Mouse (Mus musculus) frontal cortex, adult (tissue): ENCODE results near the gene Shq1.
A peak's percentile ranks its signal among the peaks of the same experiment; 100 is the strongest.

ENCODE experiments used
- ATAC-seq: cut with Nextera tagmentation; 2 replicates; pipeline ENCODE4 v1.9.2; 2017; ENCODE audit warnings: mild to moderate bottlenecking, moderate library complexity, mixed read lengths; ENCODE audit not compliant: low TSS enrichment

Shq1 gene

DNA sequence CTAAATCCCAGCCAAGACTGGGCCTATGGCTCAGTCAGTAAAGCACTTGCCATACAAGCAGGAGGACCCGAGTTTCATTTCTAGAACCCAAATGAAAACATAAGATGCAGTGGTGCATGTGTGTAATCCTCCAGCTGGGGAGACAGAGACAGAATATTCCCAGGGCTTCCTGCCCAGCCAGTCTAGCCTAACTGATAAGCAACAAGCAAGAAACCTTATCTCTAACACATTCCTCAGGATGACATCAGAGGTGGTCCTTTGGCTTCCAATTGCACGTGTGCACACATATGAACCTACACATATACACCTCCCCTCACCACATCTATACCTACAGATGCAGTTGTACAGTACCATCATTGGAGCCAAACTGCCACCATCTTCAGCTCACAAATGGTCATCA lies 2.1 kb downstream of the Shq1 start:
- no peak for ATAC-seq

DNA sequence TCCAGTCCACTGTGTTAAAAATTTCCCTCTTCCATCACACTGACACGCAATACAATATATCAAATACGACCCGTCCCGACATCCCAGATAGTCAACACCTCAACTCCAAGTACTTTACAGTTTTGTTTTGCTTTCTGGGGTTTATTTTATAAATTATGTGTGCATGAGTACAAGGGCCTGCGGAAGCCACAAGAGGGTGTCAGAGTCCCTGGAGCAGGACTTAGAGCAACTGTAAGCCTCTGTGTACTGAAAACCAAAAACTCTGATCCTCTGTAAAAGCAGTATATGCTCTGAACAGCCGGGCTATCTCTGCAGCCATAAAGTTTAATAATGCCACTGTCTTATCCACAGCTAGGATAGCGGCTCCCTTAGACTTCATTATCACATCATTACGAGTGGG lies 3.3 kb downstream of the Shq1 start:
- no peak for ATAC-seq

DNA sequence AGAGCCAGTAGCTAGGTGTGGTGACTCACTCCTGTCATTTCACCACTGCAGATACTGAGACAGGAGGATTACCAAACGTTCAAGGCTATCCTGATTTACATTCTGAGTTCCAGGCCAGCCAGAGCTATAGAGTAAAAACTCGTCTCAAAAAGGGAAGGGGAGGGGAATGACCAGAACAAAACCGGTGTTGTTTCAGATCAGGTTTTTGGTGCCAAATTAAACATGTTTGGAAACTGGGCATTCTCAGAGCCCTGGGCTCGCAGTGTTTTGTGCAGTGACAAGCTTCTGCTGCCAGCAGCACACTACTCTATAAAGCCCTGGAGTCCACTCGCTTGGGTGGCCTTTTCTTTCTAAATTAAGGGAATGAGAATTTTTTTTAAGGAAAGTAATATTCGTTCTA lies 8.7 kb downstream of the Shq1 start:
- no peak for ATAC-seq

DNA sequence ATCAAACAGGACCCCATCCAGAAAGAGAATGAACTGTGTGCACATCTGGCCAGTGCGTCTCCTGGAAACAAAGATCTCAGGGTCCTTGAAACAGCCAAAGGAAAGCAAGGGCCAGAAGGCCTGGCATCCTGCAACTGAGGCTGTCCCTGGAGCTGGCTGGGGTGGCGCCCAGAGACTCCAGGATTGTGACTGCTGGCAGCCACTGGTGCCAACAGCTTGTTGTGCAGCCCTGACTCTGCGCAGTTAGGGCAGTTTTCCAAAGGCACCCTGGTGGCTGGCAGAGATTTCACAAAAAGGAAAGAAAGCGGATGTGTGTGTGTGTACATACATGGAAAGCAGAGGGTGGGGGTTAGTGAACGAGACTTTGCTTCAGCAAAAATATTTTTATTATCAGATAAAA lies 10.6 kb downstream of the Shq1 start:
- peak; percentile 52 for ATAC-seq

DNA sequence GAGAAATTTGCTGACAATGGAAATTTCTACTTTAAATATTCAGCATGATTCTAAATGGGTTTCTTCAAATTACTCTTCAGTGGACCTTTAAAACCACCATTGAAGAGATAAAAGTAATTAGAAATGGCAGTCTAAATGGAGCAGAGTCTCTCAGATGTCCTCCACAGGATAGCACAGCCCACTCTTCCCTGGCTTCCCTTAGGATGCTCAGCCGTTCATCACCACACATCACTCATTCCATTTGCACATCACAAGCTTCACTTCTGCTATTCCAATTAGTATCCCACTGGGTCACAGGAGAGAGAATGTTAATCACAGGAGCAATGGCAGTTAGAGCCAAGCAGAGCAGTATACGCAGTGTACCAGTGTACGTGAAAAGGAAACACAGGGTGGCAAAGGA lies 18.4 kb downstream of the Shq1 start:
- no peak for ATAC-seq

DNA sequence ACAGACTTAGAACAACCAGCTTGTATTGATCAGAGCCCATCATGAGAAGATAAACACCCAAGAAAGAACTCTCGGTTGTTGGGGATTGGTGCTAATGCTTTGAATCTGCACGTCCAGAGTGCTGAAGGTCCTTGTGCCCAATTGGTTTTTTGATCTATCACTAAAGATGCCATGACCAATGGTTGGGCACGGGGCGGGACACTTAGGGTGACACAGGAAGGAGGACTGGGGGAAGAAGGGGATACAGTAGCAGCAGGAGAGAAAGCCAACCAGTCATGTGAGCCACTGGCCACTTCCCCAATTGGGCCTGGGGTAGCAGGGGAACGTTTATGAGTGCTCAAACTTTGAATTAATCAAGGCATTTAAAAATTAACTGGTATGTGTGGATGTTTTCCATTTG lies 23.8 kb downstream of the Shq1 start:
- no peak for ATAC-seq

DNA sequence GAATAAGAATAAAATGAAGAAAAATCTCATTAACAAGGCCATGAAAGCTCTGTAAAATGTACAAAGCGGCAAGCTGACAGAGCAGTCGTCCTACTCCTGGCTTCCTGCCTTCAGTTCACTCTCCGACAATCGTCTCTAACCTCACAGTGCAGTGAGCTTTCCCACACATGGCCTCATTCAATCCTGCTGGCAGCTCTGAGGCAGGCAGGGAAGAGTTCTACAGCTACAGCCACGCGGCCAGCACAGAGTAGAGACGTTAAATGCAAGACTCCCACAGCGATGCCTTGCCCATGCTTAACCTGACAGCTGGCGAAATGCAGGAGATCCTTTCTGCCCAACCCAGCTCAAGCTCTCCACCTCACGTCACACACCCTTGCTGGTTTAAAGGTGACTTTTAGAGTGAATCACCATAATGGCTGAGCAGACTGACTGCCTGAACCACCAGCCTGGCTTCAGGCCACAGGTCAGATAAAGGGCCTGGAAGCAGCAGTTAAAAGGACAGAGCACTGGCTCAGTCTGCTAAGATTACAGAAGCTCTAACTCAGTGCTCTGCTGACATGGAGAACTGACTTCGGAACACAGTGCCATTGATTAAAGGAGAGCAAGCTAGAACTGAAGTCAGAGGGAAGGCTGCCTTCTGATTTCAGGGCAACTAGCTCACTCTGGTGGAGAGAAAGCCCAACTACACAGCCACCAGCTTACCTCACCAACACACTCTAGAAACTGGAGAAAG lies 25.3 kb downstream of the Shq1 start:
- peak; percentile 97 for ATAC-seq

DNA sequence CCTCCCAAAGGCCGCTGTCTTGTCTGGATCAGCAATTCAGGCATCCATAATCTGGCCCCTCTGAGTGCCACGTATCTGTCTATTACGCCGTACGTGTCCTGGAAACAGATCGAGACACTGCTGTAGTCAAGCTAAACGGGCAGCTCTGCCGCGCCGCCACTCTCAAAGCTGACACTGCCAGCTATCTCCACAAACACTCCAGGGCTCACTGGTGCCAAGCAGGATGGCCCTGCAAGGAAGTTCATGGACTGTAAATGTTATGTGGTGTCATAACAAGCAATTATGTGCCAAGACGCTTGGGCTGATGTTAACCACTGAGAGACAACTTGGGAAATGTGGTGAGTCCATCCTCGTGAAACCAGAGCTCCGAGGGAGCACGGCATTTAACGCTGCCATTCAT lies 26.3 kb downstream of the Shq1 start:
- ATAC-seq = no peak

DNA sequence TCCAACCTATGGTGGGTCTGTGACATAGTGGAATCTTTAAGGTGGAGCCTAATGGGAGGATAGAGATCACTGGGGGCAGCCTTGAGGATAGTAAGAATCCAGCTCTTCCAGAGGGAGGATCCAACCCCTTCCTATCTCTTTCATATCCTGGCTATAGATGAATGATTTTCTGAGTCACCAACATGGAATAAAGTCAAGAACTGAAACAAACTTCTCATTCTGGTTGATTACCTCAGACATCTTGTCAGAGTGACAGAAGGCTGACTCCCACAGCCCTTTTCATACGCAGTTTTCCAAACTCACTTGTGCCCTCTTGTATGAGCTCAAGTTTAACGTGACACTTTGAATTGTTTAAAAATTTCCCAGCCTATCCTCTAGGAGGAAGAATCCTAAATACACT lies 28.2 kb downstream of the Shq1 start:
- no peak for ATAC-seq

DNA sequence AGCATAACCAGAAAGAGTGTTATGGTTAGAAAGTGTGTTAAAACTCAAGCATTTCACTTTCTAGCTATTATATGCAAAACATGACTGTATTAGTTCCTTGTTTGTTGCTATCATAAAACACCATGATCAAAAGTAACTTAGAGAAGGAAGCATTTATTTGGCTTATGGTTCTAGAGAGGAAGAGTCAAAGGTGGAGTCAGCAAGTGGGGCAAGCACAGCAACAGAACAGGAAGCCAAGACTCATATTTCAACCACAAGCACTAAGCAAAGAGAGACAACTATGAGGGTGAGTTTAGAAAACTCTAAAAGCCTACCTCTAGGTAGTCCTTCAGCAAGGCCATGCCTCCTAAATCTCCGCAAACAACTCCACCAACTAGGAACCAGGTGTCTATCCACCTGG lies 30.4 kb downstream of the Shq1 start:
- no peak for ATAC-seq

DNA sequence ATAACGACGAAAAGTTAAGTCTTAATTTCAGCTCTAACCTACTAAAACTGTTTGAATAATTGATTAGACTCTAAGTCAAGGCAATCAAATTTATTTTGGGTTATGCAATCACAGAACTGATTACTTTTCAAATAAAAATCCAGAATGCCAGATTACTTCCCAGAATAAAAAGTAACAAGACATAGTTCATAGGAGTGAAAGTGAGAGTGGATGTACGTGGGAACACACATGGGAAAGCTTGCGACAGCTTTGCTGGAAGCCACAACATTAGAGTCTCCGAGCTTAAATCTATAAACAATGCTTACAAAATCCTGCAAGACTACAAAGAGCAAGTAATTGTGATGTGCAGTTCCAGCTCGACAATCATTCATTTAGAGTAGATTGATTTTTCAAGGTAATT lies 41.9 kb downstream of the Shq1 start:
- no peak for ATAC-seq

DNA sequence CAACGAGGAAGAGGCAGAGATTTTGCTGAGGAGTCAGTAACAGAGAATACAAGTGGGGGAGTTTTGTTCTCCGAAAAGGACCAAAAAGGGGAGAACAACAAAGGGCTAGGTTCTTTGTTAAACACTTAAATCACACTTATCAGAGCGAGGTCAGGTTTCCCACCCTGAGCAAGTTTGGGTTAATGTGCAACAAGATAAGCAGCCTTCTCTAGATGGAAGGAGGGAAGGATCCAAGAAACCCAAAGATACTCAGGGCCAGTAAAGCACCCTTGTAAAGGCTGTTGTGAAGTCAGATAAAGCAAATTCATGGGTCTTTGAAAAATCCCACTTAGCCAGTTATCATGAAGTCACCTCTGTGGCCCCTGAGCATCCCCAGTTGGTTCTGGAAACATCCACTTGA lies 42.7 kb downstream of the Shq1 start:
- ATAC-seq = no peak

DNA sequence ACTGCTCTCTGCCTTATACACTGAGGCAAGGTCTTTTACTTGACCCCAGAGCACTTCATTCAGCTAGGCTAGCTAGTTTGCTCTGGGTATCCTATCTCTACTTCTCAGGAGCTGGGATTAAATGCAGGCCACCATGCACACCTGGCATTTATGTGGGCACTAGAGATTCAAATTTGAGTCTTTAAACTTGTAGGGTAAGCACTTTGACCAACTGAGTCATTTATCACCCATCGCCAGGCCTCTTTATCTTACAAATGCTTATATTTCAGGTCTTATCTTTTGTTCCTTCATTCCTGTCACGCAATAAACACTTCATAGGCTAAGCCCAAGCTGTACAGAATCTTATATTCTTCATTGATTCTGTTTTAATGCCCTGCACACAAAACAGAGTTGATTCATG lies 47.0 kb downstream of the Shq1 start:
- ATAC-seq = no peak

DNA sequence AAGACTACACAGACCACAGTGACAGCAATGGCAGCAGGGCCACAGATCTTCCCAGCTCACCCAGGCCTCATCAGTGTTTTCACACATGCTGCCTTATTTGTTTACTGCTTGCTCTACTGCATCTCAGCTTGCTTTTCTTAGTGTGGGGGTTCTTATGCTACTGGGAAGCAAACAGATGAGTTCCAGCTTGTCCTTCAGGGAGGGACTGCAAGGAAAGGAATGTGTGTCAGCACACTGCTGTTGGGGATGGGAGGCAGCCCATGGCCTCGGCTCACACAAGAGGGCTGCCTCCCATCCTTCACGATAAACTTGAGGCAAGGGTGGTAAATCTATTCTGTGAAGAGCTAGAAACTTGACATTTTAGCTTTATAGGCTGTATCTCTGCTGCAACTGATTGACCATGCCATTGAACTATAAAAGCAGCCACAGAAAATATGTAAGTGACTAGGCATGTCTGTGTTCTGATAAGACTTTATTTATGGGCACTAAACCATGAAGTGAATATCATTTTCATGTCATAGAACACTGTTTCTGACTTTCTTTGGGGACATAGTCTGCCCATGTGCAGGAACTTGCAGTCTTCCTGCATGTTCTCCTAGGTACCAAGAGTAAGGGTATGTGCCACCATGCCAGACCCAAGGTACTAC lies 48.0 kb downstream of the Shq1 start:
- ATAC-seq = no peak

DNA sequence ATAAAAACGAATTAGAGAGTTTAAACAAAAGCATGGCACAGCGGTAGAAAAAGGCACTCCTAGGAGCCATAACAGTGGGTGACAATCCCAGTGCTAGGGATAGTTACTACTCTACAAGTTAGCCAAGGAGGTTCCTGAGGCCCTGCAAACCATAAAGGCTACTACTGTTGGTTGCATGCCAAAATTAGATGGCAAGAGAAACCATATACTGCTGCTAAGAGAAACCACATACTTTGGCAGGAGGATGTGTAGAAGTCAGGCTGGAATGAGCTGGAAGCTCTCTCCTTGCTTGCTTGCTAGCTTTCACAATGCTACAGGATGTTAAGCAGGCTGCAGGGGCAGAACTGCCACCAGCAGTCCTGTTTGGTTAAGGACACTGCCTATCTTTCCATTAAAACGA lies 50.5 kb downstream of the Shq1 start:
- no peak for ATAC-seq

DNA sequence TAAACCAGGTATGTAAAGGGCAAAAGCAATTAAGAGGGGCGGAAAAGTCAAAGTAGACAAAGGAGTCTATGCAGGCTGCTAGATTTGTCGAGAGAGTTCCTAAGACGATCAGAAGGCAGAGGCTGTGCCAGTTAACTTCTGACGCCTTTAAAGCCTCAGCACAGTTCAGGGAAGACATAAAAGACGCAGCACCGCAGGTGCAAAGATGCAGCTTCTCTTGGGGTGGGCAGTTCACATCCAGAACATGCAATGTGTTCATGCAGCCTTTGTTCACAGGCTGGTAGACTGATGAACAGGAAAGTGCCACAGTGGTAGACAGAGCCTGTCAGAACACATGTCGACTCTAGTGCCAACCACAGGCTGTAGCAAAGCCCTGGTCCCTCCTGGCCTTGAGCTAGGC lies 51.6 kb downstream of the Shq1 start:
- no peak for ATAC-seq

DNA sequence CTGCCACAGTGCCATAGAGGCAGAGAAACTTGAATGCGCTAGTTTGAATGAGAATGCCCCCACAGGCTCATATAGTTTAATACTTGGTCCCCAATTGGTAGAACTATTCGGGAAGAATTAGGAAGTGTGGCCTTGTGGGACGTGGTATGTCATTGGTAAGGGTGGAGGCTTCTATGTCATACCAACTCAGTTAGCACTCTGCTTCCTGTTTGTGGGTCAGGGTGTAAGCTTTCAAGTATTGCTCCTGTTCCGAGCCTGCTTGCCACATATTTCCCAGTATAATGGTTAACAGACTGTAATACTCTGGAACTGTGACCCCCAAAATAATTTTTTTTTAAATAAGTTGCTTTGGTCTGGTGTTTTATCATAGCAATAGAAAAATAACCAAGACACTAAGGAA lies 54.8 kb downstream of the Shq1 start:
- ATAC-seq = no peak

DNA sequence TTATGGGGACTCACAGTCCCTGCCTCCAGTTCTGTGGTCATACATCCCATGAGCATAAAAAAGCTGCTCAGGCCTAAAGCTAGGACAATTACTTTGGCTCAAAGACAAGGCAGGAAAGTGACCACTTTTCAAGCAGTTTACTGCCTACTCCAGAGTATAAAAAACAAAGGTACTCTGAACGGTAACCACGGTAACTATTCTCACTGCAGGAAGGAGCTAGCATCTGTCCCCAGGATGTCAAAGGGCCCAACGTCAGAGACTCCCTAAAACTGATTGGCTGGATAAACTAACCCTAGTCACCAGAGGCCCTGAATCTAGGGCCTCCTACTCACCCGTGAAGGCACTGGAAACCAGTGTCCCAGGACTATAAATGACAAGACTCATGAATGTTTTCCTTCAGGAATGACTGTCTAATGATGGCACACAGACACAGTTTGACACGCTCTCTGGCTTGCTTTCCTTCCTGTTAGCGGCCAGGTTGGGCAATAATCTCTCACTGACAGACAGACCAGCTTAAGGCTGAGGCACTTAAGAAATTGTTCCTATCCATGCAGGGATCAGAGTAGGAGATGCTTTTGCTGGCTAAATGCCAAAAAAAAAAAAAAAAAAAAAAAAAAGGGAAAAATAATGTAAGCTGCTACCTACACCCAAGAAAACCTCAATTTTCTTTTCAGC lies 57.2 kb downstream of the Shq1 start:
- no peak for ATAC-seq

DNA sequence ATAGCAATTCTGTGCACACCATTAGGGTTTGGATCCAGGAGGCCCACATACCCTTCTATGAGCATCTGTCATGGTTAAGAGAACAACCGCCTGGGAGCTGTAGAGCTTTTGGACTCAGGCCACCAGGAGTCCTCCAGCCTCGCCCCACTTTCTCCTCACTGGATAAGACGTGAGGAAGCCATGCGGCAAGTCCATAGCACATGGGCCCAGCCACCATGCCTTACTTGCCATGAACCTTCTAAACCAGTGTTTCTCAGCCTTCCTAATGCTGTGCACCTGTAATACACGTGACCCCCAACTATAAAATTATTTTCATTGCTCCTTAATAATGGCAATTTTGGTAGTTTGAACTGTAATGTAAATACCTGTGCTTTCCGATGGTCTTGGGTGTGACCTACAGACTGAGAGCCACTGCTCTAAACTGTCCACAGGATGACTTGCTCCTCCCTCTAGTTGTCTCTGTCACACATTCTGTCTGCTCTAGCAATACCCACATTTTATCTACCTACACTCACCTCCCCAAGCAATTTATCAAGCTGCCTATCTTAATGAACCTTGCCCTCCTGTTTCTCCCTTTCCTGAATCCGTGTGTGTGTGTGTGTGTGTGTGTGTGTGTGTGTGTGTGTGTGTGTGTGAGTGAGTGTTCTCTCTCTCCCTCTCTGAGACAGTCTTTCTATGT lies 59.9 kb downstream of the Shq1 start:
- no peak for ATAC-seq

DNA sequence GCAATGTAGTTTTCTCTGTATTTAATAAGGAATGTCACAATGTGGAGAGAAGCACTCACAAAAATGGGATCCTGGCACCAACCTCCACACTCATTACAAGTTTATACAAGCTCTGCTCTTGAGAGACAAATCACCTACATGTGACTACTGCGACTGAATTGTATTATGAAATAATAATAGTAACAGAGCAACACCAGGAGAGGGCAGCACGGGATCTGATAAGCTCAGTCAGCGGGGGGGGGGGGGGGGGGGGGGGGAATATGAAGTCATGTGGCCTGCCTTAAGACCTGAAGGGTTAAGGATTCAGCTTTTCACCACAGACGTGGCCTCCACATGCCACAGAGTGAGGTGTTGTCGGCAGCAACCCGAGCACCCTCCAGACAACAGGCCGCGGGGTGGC lies 60.8 kb downstream of the Shq1 start:
- no peak for ATAC-seq

DNA sequence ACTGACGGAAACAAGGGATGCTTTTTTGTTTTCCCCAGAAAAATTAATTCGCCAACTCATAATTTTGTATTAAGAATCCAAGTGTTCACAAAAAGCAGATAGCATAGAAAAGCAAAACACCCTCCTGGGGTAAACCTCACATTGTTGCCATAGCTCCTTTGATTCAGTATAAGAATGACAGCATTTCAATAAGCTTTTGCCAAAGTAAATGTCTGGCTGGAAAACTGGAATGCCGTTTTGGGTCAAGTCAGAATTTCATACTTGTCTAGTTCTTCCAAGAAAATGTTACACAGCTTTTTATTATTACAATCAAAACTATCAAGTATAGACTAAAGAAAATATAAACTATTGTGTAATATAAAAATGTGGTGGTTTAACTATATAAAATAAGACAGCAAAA lies 61.7 kb downstream of the Shq1 start:
- ATAC-seq = no peak

DNA sequence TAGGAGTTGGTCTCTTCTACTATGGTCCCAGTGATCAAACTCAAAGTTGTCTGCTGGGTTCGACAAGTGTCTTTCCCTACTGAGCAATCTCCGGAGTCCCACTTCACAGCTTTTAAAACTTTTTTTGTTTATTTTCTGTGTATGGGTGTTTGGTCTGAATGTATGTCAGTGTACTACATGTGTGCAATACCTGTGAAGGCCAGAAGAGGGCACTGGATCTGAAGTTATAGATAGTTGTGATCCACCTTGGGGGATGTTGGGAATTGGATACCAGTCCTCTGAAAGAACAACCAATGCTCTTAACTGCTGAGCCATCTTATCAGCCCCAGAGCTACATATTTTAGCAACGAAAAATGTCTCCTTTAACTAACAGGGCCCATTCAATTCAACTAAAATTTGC lies 62.5 kb downstream of the Shq1 start:
- no peak for ATAC-seq

DNA sequence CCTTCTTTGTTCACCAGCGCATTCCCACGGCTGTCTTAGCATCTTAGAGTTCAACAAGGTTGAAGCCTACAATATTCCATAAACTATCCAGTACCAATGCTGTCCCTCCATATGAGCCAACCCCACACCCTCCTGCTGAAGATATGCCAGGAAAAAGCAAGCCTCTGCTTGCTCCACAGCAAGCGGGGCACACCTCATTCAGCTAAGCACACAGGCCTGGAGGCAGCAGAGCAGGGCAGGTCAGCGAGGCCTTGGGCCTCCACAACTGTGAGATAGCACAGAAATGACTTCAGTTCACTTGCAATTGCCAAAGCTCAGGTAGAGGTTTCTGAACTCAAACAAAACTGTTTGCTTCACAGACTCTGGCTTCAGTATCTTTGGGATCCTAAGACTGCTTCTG lies 64.2 kb downstream of the Shq1 start:
- ATAC-seq = no peak
